Mouse (Mus musculus) lung, postnatal 0 days (tissue): ENCODE measurements at regions not wholly inside any gene's neighbourhood (a gene's known extent, or its start where the extent isn't known, plus 50 kb on each side); places are given as distances from the start of the nearest gene placed in this dataset.

Experiments used
- CTCF ChIP-seq: IDR thresholded peaks from 2 replicates; pipeline ENCODE4 v1.5.1; 2016; ENCODE audit warnings: antibody characterized with exemption, mild to moderate bottlenecking
- EP300 ChIP-seq: IDR thresholded peaks from 2 replicates; pipeline ENCODE4 v1.6.1; 2016; ENCODE audit warnings: antibody characterized with exemption, mild to moderate bottlenecking, control low read depth

- TF ChIP-seq CTCF (no peak), EP300 (no peak)
These were observed 150.2 kb upstream of the L3mbtl3 start for GRCm38 (mm10) chr10:26525848-26526546.
